Mouse (Mus musculus): ENCODE measurements around the gene Fam174b.

GRCm38 (mm10) chr7:73784736-73785428 lies 44.8 kb downstream of the Fam174b start:
- no peak for TF ChIP-seq CTCF (IDR thresholded peaks at IDR 0.05; ENCODE audit: control insufficient read depth, insufficient read depth, low read length)
- TF ChIP-seq POLR2A (IDR thresholded peaks at IDR 0.05; ENCODE audit: borderline replicate concordance, control insufficient read depth, low read depth, low read length) = no peak
